Mouse (Mus musculus) spleen, postnatal 14 days (tissue): ENCODE measurements around the gene Mtx1.
"Not testable (repeated sequence)": the region's sequence is repeated elsewhere in the genome, so short reads cannot be mapped to it uniquely, and the experiment has no call there.

Experiments used
- DNase-seq, 2 experiments: peaks; one replicate each; pipeline ENCODE4 v3.0.0; 2021 to 2022; ENCODE audit warnings: low spot score in 2 of 2

Mtx1 gene

DNA sequence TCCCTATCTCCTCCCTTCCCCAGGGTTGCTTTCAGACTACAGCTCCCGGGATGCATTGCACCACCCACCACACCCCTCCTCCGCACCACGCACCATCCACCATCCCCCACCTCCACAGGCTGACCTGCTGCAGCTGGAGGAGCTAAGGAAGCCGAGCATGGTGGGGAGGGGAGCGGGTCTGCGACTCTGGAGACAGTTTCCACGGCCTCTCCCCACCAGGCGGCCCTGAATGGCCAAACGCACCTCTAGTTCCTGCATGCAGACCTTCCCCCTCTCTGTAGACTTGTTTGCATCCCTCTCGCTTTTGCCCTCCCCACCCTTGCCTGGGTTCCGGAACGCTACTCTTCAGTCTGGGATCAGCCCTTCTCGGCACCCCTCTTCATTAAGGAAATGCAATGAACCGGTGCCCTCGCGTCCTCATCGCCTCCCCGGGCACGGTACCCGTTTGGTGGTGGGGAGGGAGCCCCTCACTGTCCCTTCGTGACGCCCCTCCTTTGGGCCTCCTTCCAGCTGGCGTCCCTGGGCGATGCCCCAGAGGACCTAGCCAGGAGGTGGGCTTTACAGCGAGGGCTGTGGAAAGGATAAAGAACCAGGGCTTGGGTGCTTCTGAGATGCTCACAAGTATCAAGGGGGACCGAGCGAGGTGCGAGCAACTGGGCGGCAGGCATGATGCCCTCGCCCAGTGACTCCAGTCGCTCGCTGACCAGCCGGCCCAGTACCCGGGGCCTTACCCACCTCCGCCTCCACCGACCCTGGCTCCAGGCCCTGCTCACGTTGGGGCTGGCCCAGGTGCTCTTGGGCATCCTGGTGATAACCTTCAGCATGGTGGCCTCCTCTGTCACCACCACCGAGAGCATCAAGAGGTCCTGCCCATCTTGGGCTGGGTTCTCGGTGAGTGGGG, 43.6 kb downstream of the Mtx1 start, which contains the start of gene Fam189b:
TSS of gene Fam189b (plus strand) at position 86 of the 901 bp plus-strand sequence.
- DNase-seq = peak in 1 of 2 experiments; percentile 43

DNA sequence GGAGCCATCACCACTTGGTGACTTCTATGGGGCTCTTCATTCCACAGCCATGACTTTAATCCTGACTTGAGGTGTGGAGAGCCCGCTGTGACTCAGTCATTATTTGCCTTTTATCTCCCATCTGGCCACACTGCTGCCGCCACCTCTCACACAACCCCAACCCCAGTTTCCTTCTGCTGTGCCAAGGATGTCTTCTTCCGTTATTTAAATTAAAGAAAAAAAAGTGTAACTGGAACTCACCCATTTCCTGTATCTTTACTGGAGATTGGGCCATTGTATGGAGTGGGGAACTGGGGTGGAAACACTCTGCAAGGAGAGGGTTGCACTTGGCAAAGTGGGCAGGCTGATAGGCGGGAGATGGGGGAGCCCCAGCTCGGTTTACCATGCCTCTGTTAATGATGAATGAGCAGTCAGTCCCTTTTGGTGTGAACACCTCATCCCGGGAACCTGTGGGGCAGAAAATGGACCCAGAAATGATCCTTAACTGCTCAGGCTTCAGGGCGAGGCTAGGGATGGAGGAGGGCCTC, 44.3 kb downstream of the Mtx1 start:
- no peak for DNase-seq

DNA sequence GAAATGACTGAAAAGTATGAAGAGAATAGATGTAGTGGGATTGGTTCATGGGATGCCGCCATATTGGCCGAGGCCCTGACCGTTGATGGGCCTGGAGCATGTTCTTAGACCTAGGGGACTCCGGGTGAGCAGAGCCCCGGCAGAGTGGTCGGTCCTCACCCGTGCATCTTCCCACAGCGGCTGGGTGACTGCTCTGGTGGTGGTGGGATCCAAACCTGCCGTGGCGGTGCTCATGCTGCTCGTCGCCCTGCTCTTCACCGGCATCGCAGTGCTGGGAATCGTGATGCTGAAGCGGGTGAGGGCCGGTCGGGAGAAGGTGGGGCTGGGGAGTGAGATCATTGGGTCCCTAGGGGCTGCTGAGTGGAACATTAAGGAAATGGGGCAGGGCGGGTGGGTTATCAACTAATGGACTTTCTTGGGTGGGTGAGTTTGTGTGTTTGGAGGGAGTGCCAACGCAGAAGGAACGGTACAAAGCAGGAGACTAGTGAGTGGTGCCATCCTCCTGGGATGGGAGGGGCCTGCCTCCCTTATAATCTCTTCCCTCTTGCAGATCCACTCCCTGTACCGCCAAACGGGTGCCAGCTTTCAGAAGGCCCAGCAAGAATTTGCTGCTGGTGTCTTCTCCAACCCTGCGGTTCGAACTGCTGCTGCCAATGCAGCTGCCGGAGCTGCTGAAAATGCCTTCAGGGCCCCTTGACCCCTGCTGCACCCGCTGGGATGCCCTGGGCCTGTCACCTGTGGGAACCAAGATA, 45.0 kb downstream of the Mtx1 start:
- no peak for DNase-seq

DNA sequence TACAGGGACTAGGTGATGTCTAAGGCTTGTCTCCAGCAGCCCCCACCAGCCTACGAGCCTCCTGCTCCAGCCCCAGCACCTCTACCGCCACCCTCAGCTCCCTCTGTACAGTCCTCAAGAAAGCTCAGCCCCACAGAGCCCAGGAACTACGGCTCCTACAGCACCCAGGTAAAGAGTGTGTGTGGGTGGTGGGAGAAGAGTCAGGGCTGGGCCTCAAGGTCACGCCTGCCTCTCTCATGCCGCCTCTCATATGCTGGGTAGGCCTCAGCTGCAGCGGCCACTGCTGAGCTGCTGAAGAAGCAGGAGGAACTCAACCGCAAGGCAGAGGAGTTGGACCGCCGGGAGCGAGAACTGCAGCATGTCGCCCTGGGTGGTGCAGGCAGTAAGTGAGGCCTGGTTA, 47.8 kb downstream of the Mtx1 start:
- DNase-seq = no peak

DNA sequence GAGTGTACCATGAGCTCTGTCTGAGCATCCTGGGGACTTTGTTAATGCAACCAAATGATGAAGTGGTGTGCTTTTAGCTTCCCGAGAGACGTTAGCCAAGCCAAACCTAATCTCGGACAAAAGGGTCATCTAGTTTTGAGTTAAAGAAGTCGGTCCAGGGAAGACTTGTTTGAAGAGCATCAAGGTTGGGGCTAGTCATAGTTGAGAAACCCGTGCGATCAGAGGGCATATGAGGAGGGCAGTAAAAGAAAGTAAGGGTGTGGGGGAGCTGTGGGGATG, 48.8 kb downstream of the Mtx1 start:
- DNase-seq = no peak

DNA sequence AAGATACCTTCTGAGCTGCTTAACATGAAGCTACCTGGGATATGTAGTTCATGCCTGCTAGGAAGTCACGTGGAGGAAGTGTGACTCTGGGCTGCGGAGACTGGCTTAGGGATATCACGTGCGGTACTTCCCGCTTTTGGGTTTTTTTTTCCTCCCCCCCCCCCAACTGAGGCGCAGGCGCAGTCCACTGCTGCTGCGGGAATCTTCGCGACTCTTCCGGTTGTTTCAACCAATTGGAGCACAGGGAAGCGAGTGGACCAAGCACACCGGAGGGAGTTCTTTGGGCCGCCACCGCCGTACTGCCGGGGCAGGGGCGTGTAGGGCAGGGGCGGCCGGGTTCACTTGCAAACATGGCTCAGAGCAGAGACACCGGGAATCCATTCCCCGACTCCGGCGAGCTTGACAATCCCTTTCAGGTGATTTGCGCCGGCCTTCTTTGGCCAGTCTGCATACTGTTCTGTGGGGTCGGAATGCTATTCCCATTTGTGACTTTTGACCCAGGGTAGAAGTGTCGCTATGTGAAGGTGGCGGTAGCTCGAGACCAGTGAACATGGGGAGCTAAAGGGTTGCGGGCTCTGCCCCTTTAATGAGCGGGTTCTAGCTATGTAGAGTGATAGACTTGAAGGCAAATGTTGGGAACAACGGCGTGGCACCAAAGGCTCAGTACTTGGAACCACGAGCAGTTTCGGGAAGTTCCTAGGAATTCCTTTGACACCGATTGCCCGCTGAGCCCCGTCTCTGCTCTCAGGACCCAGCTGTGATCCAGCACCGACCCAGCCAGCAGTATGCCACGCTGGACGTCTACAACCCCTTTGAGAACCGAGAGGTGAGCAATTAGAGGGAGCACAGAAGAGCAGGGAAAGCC, 49.4 kb downstream of the Mtx1 start, which contains the start of gene Scamp3:
TSS of gene Scamp3 (plus strand) at position 232 of the 865 bp plus-strand sequence.
- DNase-seq = peak; percentile 49 to 69

DNA sequence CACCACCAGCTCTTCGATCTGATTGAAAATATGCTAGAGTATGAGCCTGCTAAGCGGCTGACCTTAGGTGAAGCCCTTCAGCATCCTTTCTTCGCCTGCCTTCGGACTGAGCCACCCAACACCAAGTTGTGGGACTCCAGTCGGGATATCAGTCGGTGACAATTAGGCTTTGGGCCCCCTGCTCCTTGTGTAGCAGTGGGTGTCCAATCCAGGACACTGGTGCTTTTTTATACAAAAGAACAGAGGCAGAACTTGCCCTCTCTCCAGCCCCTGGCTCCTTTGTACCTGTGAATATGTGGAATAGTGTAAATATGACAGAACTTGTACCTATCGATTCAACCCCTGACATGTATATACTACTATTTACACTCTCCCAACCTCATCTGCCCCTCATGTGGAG, 50.5 kb downstream of the Mtx1 start:
- DNase-seq = no peak

DNA sequence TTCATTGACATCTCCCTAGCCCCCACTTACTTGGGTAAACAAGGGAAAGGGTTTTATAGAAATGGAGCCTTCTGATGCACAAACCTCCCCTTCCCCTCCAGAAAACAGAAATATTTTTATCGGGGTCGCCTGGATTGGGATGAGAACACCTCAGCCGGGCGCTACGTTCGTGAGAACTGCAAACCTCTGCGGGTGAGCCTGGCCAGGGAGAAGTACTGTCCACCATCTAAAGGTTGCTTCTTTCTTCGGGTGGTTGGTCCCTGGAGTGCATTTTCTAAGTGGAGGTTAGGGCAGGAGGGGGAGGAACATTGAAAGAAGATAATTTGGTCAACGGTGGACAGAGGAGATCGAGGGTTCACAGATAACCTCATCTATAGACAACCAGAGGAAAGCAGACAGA, 51.3 kb downstream of the Mtx1 start:
- DNase-seq = no peak

DNA sequence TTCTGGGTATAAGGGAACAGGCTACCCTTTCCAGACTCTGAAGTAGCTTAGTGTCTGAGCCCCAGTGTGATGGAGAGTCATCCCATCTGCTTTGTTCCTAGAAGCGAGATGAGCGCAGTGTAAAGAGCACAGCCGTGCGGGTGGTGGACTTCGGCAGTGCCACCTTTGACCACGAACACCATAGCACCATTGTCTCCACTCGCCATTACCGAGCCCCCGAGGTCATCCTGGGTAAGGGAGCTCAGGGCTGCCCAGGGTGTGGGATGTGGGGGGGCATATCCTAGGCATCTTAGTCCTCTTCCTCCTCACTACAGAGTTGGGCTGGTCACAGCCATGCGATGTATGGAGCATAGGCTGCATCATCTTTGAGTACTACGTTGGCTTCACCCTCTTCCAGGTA, 52.0 kb downstream of the Mtx1 start:
- DNase-seq = no peak

DNA sequence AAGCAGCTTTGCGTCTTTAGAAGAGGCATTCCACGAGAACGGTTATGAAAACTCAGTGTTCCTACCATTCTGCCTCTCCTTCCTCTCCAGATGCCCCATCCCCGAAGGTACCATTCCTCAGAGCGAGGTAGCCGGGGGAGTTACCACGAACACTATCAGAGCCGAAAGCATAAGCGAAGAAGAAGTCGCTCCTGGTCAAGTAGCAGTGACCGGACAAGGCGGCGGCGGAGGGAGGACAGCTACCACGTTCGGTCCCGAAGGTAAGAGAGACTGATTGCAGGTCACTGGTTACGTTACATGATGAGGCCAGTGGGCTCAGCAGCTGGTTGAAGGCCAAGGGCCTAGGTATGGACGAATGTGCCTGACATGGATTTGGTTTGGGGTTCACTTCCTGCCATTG, 59.9 kb downstream of the Mtx1 start:
- no peak for DNase-seq

DNA sequence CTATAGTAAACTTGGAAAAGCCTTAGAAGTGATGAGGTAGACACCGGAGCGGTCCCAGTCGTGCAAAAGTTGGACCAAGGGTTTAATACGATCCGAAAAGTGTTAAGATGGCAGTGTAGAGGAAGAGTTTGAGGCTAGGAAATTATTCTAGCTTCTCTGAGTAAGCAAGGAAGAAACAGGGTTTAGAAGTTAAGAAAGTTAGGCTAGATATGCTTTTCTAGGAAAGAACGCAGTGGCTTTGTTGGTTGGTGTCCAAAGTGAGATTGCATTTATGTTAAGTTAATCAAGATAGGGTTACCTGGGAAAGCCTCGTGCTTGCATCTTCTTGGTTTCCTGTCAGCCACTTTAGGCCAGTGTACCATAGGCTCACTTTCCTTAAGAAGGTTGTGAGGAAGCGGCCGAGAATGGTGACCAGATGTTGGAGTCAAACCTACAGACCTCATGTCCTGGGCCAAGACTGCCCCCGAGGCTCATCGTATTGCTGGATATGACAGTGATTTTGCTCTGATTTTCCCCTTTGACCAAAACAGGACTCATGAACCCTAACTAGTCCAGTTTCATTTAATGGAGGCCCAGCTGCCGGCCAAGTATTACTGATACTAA, 61.5 kb downstream of the Mtx1 start:
- no peak for DNase-seq

DNA sequence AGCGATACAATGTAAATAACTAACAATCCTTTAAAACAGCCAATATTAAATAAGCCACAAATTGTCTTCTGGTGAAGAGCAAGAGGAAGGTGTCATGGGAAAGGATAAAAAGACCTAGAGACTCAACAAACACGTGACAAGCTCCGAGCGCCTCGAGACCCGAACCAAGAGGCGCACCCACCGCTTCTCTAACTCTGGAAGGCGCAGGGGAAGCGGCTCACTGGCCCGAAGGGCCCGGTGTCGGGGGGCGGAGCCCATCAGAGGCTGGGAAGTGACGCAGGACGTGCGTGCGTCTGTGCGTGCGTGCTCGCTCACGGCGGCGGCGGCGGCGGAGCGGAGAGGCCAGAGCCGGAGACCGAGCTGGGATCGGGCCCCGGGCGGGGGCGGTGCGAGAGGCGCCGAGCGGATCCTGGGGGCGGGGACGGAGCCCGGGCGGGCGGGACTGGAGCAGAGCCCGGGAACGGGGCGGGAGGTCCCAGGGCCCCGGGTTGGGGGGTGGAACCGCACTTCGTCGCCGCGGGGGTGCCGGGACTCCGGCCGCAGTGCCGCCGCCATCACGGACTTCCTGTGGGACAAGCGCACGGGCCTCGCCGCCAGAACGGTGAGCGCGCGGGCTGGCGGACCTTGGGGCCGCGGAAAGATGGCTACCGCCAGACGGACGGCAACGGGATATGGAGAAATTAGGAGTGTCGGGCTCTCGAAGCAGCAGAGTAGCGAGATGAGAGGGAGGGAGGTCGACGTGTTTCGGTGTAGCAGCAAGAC, 62.2 kb downstream of the Mtx1 start, which contains the start of gene Clk2:
TSS of gene Clk2 (plus strand) at position 290 of the 762 bp plus-strand sequence.
- DNase-seq = peak; percentile 92 to 95

DNA sequence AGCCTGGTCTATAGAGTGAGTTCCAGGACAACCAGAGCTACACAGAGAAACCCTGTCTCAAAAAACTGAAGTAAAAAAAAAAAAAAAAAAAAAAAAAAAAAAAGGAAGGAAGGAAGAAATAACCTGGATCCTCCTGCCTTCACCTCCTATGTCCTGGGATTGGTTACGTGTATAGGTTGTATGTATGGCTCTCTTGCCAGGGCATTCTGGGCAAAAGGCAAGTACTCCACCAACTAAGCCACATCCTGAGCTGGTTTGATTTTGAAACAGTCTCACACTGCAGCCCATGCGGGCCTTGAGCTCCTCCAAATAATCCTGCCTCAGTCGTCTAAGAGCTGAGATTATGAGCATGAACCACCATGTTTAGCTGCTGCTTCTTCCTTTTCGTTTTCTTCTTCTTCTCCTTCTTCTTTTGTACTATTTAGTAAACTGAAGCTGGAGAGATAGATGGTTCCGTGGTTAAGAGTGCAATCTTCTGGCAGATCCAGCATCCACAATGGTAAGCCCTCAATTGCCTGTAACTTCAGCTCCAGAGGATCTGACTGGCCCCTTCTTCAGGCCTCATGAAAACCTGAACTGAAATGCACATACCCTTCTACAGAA, 63.1 kb downstream of the Mtx1 start:
- DNase-seq = no peak

DNA sequence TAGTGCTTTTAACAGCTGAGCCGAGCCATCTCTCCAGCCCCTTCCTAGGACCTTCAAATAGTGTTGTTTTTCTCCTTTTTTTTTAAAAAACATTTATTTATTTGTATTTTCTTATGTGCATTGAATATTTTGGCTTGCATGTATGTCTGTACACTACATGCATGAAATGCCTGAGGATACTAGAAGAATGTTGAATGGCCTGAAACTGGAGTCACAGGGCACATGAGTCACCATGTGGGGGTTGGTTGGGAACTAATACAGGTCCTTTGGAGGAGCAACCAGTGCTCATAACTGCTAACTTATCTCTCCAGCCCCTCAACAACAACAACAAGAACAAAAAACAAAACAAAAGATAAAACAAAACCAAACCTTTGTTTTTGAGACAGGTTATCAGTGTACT, 63.8 kb downstream of the Mtx1 start:
- no peak for DNase-seq

DNA sequence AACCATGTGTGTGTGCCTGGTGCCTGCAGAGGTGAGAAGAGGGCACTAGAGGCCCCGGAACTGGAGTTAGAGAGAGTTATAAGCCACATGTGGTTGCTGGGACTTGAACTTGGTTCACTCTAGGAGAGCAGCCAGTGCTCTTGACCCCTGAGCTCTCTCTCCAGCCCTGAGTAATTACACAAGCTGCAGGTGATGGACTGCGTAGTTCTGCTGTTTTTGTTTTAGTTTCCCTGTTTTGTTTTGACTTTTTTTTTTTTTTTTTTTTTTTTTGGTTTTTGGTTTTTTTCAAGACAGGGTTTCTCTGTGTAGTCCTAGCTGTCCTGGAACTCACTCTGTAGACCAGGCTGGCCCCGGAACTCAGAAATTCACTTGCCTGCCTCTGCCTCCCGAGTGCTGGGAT, 65.1 kb downstream of the Mtx1 start:
- DNase-seq = no peak

DNA sequence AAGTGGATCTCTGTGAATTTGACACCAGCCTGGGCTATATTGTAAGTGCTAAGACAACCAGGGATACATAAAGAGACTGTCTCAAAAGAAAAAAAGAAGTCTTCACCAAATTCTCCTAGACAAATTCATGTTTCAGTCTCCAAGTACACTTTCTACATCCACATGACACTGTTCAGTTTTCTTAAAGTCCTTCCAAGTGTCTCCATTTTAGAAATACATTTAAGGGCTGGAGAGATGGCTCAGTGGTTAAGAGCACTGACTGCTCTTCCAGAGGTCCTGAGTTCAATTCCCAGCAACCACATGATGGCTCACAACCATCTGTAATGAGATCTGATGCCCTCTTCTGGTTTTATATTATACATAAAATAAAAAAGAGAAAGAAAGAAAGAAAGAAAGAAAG, 65.7 kb downstream of the Mtx1 start:
- not testable (repeated sequence) for DNase-seq

DNA sequence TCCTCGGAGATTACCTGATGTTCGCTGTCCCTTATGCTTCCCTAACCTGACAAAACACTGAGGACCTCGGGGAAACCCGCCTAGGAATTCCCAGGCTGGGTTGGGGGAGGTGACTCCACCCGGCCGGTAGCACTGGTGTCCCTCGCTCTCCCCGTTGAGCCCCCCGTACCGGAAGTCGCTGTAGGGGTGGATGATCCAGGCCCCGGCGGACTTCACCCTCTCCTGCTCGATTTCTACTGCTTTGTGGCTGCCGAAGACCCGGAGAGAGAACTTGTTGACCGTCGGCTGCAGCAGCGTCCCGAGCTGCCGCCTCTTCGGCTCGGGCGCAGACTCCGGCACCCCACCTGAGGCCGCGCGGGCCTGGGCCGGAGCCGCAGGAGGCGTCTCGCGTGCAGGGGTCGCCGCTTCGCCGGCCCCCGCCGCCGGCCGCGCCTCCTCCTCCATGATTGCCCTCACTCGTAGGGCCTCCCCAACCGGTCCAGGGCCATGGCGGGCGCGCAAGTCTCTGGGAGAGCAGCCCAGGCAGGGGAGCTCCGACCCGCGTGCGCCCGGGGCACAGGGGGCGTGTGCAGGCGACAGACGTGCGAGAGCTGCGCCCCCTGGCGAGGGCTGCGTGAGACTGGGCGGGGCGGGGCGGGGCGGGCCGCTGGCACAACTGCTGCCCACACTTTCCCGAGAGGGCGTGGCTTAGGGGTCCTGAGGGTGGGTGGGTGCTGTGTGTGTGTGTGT, 67.1 kb downstream of the Mtx1 start, which contains the start of gene Hcn3:
TSS of gene Hcn3 (minus strand) at position 581 of the 729 bp plus-strand sequence.
- DNase-seq = peak in 1 of 2 experiments; percentile 66

DNA sequence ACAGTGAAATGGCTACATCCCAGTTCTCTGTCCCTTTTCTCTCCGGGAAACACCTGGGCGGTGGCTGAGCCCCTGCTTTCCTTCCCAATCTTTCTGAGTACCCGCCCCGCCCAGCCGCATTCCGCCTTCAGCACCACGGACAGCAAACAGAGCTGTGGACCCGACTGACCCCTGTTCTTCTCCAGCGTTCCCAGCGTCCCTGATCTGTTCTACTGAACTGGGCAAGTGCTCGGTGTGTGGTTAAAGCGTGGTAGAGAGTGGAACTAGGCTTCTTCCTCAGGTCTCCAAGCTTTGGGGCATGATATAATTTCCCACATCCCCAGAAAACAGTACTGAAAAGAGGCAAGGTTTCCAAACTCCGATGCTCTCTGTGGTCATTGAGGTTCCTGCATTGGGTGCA, 67.7 kb downstream of the Mtx1 start:
- DNase-seq = peak in 1 of 2 experiments; percentile 38
